Mouse (Mus musculus) neural tube, embryonic 15.5 days (tissue): ENCODE data around the gene Gm29276. TPM values are rescaled to one million over a fixed set of nuclear protein-coding genes. Genes with fewer than 3 reads are reported as not detected.
"Not testable (repeated sequence)": the region's sequence is repeated elsewhere in the genome, so short reads cannot be mapped to it uniquely, and the experiment has no call there.

ENCODE experiments used
- ATAC-seq: fragments of 200-750 bp; cut with Nextera tagmentation; 2 replicates; pipeline ENCODE4 v1.8.0; 2017; ENCODE audit warnings: mild to moderate bottlenecking, moderate TSS enrichment, moderate library complexity; ENCODE audit not compliant: low FRiP score
- H3K27ac ChIP-seq: fragments of 300-500 bp; sonication (generic); replicated peaks from 2 replicates; pipeline ENCODE4 v1.5.1; 2015; ENCODE audit warnings: mild to moderate bottlenecking, inconsistent platforms
- H3K27me3 ChIP-seq: fragments of 300-500 bp; sonication (generic); replicated peaks from 2 replicates; pipeline ENCODE4 v1.6.1; 2015; ENCODE audit warnings: inconsistent platforms
- H3K36me3 ChIP-seq: fragments of 300-500 bp; sonication (generic); 2 replicates; pipeline ENCODE4 v1.6.1; 2015; ENCODE audit warnings: inconsistent platforms
- H3K4me1 ChIP-seq: fragments of 300-500 bp; sonication (generic); 2 replicates; pipeline ENCODE4 v1.6.1; 2015; ENCODE audit warnings: inconsistent platforms
- H3K4me2 ChIP-seq: fragments of 300-500 bp; sonication (generic); 2 replicates; pipeline ENCODE4 v1.6.1; 2015; ENCODE audit warnings: inconsistent platforms, mild to moderate bottlenecking, moderate library complexity
- H3K4me3 ChIP-seq: fragments of 300-500 bp; sonication (generic); replicated peaks from 2 replicates; pipeline ENCODE4 v1.5.1; 2015; ENCODE audit warnings: mild to moderate bottlenecking, inconsistent platforms
- H3K9ac ChIP-seq: fragments of 300-500 bp; sonication (generic); replicated peaks from 2 replicates; pipeline ENCODE4 v1.6.1; 2015; ENCODE audit warnings: mild to moderate bottlenecking, inconsistent platforms
- H3K9me3 ChIP-seq: fragments of 300-500 bp; sonication (generic); replicated peaks from 2 replicates; pipeline ENCODE4 v1.6.1; 2016; ENCODE audit warnings: inconsistent platforms
- WGBS: fragments of 180-500 bp; shearing (Covaris S2); methylation state at CpG from one replicate; pipeline ENCODE4 v1.1.7; 2015; ENCODE audit warnings: mixed read lengths; 5-methylcytosine and 5-hydroxymethylcytosine counted together
- polyA plus RNA-seq: library from polyadenylated mRNA; unstranded; fragments of >200 nt; fragmentation: Nextera tagmentation; extraction: Ambion mirVana; gene quantifications from 2 replicates; pipeline ENCODE4 v1.2.1, GENCODE M21; 2015

Gm29276 gene
- not detected in 2 replicates for polyA plus RNA-seq

GRCm38 (mm10) chrY:42582150-42582549 is at the start of gene Gm29276:
TSS of gene Gm29276 (minus strand) at chrY:42582250.
- H3K36me3 ChIP-seq, H3K9ac ChIP-seq, H3K9me3 ChIP-seq, H3K27ac ChIP-seq, ATAC-seq, H3K27me3 ChIP-seq, H3K4me1 ChIP-seq, H3K4me2 ChIP-seq, H3K4me3 ChIP-seq: not testable (repeated sequence)
- no CpG with 5 or more reads among the region's 7 CpGs for WGBS
